Mouse (Mus musculus): ENCODE measurements at regions not wholly inside any gene's neighbourhood (a gene's known extent, or its start where the extent isn't known, plus 50 kb on each side); places are given as distances from the start of the nearest gene placed in this dataset.

DNA sequence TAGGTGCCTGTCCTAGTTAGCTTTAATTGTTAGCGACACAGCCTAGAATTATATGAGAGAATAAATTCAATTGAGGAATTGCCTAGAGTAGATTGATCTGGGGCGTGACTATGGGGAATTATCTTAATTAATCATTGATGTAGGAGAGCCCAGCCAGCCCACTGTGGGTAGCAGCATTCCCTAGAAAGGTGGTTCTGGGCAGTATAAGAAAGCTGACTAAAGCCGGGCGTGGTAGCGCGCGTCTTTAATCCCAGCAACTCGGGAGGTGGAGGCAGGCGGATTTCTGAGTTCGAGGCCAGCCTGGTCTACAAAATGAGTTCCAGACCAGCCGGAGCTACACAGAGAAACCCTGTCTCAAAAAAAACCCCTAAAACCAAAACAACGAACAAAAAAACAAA lies 156.8 kb upstream of the Zfp618 start:
- no peak for DNase-seq (ENCODE audit: low spot score in 2 of 2)

DNA sequence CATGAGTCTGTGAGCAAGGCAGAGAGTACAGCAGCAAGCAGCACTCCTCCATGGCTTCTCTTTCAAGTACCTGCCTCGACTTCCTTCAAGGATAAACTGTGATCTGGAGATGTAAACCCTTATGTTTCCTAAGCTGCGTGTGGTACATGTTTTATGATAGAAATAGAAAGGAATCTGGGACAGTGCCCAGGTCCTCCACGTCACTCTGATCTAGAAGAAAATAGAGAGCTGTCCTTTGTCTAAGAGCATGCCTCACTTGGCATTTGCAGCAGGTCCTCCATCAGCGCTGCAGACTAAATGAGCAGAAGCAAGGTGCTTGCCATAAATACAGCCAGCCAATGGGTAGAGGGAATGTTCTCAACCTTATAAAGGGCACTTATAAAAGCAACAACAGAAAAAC lies 156.3 kb upstream of the Zfp618 start:
- DNase-seq (ENCODE audit: low spot score in 2 of 2), result no peak

DNA sequence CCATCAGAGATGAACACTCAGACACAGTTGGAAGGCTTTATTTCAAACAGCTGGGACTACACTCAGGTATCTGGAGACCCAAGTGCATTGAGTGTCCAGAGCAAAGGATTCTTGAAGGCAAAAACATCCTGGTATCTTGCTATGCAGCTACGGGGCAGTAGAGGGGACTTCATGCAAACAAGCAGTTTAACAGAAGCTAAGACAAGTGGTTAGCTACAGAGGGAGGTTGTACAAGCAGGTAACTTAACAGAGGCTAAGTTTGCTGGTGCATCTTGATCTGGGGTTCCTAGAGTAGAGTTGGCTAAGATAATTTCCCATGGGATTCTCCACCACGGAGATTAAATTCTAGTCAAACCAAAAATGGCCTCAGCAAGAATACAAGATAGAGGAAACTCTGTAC lies 145.5 kb upstream of the Zfp618 start:
- DNase-seq (ENCODE audit: low spot score in 2 of 2), result no peak

DNA sequence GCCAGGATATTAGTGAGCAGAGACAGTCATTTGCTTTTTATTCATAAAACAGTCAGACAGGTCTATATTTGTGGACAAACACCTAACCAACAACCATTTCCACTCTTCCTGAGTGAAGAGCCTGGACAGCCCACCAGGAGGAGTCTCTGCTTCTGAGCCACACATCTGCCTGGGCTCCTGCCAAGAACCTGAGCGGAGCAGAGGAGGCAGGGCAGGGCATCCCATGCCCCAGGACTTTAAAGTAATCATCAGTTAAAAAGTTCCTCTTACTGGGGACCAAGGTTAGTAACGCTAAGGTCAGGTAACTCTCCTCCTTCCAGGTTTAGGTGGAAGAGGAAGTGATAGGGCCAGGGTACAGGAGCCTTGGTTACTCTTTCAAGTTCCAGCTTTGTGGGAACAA lies 144.1 kb upstream of the Zfp618 start:
- DNase-seq (ENCODE audit: low spot score in 2 of 2), result no peak

DNA sequence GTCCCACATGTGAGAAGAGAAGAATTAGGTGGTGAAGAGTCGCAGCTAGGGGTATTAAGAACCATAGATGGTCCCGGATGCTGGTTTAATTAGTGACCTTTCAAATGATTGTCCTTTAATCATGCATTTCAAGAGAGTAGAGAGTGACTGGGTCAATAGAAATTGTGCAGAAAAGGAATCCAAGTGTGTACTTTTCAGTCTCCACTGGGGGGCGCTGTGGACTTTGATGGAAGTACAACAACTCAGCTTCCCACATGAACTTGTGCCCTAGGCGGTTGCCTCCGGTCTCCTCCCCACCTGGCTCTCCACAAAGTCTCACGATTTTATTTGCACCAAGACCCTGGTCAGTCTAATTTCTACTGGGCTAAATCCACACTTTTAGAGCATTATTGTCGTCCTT lies 142.8 kb upstream of the Zfp618 start:
- peak; percentile 12 to 61 for DNase-seq (ENCODE audit: low spot score in 2 of 2)

DNA sequence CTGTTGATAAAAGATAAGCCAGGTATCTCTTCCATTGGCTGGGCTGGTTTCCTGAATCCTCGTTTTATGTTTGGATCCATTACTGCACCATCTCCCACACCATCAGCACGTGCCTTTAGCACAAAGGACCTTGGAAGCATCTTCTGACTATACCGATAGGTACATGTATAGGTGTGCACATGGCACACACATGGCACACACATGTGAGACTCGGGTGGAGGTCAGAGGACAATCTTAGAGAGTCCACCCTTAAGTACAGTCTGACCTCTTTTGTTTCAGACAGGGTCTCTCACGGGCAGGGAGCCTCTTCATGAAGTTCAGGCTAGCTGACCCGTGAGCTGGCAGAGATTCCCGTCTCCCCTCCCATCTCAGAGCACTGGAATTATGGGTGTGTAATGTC lies 142.3 kb upstream of the Zfp618 start:
- DNase-seq (ENCODE audit: low spot score in 2 of 2), result no peak

DNA sequence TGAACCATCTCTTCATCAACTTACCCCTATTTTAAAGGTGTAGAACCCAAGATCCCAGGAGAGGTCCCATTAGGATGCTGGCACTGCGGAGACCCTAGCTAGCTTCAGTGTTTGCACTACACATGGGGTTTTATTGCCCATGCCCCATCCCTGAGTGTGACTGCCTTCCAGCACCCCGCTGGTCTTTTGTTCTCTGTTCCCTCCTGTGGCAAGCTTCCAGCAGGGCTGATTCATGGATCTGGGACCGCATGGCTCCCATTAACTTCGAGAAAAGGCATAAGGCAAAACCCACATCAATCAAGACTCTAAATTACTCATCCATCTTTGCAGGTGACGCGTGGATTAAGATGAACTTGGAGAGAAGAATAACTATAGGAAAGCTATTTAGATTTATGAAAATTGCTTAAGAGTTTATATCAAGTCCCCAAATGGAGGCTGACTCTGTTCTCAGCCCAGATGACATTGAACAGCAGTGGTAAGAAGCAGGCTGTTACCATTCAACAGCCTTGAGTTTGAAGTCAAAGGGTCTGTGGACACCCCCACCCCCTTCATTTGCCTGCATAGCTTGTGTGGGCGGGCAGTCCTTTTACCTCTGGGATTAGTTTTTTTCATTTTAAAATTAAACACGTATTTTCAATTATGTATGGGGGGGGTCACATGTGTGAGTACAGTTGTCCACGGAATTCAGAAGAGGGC lies 141.7 kb upstream of the Zfp618 start:
- DNase-seq (ENCODE audit: low spot score in 2 of 2), result no peak

DNA sequence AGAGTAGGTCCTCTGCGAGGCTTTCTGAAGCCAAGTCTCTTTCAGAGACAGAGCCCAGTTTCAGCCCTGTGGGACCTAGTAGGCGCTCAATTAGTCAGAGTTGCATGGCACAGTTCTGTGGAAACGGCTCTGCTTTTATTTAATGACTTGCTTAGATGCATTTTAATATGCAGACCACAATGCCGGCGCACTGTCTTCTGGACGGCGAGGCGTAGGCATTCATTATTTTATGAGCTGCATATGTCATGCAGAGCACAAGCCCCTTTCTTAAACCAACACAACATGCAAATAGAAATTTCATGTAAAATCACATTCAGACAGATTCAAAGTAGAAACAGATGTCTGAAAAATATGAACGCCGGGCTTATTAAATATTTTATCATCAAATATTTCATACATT lies 140.8 kb upstream of the Zfp618 start:
- DNase-seq (ENCODE audit: low spot score in 2 of 2), result no peak

DNA sequence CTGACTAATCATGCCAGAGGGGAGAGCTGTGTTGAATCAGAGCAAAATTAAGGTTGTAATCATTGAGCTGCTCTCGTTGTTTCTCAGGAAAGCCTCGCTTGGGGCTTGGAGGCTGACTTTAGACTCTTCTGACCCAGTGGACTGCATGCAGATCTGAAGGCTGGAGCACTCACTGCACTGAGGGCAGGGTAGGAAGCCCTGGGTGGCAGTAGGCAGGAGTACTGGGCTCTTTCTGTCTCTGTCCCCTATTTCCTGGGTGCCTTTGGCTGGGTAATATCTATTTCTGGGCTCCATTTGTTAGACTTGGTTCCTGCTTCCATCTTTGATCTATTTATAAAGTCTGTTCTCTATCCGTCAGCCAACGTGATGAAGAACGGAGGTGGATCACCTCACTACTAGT lies 140.1 kb upstream of the Zfp618 start:
- DNase-seq (ENCODE audit: low spot score in 2 of 2), result no peak

DNA sequence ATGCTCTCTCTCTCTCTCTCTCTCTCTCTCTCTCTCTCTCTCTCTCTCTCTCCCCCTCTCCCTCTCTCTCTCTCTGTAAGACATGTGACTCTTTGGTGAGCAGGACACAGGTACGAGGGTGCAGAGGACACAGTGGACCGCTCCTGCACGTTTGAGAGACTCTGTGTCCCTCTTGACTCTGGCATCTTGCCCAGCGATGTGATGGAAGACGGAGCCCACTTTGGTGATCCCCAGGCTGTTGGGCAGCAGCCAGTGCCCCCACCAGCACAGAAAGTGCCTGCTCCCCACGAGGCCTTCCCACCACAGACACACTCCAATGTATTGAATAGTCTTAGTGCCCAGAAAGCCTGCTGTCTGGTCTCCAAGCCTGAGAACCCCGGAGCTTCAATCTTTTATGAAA lies 136.4 kb upstream of the Zfp618 start:
- no peak for DNase-seq (ENCODE audit: low spot score in 2 of 2)

DNA sequence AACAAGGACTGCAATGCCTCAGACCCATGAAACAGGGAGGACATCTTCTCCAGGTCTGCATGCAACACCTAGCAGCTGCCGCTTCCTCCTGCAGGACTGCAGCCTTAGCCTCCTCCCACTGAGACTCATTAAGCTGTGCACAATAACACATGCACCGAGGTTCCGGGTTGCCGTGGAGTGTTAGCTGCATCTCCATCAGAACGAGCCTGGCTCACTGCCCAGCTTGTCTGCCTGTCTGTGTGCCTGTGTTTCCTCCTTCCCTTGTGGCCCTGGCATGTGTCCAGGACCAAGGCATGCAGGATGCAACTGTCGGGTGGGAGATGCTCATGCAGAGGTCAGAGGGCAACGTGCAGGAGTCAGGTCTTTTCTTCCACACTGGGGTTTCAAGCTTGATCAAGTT lies 131.4 kb upstream of the Zfp618 start:
- peak; percentile 9 to 14 for DNase-seq (ENCODE audit: low spot score in 2 of 2)

DNA sequence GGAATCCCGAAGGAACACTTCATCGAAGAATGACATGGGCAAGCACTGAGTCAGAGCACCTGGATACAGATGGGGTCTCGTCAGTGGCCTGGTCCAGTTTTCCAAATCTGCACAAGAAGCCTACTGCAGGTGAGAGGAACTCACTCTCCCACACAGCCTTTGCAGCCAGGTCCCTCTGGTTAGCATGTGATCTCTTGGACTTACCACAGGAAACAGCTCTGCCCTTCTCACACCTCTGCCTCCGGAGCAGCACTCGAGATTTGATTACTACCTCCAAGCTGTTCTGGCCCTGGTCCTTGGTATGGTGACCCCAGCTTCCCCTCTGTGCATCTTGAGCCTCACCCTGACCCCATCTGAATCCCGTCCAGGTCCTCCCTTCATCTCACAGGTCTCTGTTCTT lies 128.5 kb upstream of the Zfp618 start:
- no peak for DNase-seq (ENCODE audit: low spot score in 2 of 2)

DNA sequence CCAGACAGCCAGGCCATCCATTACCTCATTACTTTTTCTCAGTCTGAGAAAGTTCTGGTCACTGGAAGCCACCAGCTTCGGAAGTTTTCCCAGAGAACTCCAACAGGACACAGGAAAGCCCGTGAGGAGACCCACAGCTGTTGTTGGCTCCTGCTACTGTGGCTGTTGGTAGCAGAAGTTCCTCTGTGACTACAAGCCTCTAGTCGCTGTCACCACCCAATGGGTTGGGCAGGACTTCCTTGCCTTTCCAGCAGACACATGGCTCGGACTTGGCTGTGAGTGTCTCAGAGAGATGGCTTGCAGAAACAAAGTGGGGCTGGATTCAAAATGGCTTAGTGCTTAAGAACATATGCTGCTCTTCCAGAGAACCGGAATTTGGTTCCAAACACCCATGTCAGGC lies 114.8 kb upstream of the Zfp618 start:
- no peak for DNase-seq (ENCODE audit: low spot score in 2 of 2)

DNA sequence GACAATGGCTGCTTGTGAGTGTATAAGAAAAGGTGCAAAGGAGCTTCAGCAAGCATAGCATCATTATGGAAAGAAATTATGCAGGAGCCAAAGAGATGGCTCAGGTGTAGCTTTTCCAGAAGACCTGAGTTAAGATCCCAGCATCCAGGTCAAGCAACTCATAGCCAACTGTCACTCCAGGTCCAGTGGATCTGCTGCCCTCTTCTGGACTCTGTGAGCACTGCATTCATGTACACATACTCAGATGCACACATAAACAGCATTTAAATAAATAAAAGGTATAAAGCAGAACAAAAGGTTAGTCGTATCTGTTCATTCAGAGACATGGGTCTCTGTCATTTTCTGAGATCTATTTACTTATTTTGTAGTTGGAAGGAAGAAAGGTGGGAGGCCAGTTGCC lies 112.0 kb upstream of the Zfp618 start:
- no peak for DNase-seq (ENCODE audit: low spot score in 2 of 2)

DNA sequence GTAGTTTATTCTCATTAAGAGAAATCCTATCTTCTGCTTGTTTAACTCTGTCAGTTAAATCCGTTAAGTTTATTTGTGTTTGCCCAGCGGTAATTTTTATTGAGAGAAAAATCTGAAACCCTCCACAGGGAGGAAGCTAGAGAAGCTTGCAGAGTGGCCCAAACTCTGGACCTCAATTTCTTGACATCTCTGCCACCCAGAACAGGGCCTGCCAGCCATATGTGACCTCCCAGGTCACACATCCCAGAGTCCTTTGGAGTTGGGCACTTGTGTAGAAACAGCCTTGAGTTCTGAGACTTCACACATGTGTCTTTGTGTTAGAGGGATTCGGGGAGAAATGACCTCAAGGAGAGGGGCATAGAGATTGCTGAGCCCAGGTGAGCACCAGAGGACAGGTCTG lies 109.0 kb upstream of the Zfp618 start:
- DNase-seq (ENCODE audit: low spot score in 2 of 2), result no peak

DNA sequence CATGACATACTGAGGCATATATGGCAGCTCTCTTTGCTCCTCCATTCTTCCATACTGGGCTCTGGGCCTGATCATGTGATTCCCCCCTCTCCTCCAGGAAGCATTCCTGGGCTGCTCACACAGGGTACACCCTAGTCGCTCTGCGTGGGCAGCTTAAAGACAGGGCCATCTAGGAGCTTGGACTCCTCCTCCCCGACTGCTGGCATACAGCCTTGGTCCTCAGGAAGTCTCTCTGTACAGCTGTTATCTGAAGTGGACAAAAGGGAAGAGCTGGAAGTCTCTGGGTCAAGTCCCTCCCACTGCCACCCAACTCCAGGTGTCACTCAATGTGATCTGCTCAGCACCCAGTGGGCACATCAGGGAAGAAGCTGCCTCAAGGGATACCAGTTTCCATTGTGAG lies 102.6 kb upstream of the Zfp618 start:
- no peak for DNase-seq (ENCODE audit: low spot score in 2 of 2)

DNA sequence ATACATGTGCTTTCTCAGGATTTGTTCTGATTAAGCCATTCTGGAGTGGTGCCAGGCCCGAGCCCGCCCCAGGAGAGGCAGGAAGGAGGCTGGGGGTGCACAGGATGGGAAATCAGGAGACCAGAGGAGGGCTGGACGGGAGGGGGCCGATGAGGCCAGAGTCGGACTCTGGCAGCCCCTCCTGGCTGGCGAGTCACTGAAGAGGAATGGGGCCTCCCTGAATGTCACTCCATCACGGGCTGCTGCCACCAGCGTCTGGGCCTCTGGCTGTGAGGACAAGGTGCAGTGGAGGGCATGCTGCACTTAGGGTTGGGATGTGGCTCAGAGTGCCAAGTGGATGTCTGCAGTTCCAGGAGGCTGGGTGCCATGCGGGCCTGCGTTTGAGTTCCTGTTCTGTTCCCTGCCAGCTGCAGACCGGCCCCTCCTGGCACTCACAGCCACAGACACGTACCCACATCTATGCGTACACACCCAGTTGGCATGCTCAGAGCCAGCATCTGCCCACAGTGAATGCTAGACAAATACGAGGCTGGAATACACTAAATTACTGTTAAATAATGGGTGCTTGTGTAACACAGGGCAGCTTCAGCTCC lies 94.9 kb upstream of the Zfp618 start:
- DNase-seq (ENCODE audit: low spot score in 2 of 2), result peak; percentile 17 to 32

DNA sequence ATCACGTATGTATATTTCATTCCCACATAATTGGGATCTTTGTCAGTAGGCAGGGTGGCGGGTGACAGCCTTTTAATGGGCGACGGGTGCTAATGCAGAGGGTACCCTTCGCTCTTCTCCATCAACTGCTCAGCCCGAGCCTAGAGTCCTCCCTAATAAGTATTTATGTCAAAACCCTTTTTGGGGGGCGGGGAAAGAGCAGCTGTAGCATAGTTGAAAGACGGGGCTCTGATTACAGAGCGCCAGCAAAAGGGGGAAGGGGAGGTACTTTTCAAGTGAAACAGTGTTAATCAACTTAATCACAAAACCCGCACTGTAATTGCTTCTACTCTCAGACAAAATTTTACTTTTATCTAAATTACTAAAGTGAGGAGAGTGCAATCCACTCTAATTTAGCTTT lies 92.8 kb upstream of the Zfp618 start:
- no peak for DNase-seq (ENCODE audit: low spot score in 2 of 2)

DNA sequence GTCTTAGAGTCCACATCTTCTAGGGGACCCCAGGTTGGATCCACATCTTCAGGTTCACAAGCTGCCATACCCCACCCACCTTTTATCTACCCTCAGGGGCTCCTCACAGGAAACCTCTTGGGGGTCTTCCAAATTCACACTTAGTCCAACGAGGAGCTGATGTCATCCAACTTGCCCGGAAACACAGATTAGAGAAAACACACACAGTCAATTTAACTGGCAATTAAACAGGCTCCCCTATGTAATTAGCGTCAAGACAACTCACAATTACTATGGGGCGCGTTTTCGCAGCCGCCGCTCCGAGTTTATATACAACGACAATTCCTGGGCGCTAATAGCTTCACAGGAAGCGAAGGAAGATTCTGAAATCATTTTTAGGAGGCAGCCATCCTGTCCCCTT lies 91.4 kb upstream of the Zfp618 start:
- no peak for DNase-seq (ENCODE audit: low spot score in 2 of 2)

DNA sequence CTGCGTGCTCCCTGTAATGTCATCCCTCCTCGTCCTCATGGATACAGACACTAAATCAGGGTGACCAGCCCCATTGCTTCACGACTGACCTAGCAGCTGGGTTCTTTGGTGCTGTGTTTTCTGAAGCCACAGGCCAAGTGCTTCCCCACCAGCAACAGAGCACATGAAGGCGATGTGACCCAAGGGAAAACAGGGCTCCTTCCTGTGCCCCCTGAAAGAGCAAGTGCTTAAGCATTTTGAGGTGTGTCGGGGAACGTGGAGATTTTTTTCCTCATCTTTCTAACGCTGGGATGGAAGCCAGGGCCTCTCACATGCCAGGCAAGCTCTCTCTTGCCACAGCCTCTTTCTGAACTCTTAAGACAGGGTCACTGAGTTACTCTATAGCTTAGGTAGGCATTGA lies 87.3 kb upstream of the Zfp618 start:
- no peak for DNase-seq (ENCODE audit: low spot score in 2 of 2)

DNA sequence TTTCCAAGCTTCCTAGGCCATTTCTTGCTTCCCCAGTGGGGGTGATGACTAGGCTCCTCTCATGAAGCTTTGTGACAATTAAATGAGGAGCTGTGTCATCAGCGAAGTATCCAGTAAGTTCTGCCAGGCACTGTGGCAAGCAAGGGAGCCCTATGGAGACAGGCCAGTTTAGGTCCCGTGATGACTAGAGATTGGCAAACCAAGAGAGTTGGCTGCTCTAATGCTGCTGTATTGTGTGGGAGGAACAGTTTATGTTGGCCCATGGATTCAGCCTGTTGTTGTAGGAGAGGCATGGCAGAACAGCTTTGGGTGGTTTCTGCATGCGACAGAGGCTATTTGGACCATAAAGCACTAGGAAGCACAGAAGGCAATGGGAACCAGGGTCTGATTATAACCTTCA lies 86.4 kb upstream of the Zfp618 start:
- no peak for DNase-seq (ENCODE audit: low spot score in 2 of 2)

DNA sequence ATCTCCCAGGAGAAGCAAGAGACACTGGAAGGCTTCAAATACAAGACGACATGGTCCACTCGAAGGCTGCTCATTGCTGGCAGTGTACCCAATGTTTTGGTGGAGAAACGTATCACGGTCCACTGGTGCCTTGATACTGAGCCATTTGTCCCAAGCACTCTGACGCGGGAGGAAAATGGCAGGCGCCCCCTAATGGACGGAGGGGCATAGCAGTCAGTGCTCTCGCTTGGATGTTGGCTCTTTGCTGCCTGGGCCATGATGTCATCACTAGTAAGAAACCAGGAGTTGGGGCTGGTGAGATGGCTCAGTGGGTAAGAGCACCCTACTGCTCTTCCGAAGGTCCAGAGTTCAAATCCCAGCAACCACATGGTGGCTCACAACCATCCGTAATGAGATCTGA lies 83.5 kb upstream of the Zfp618 start:
- DNase-seq (ENCODE audit: low spot score in 2 of 2), result no peak

DNA sequence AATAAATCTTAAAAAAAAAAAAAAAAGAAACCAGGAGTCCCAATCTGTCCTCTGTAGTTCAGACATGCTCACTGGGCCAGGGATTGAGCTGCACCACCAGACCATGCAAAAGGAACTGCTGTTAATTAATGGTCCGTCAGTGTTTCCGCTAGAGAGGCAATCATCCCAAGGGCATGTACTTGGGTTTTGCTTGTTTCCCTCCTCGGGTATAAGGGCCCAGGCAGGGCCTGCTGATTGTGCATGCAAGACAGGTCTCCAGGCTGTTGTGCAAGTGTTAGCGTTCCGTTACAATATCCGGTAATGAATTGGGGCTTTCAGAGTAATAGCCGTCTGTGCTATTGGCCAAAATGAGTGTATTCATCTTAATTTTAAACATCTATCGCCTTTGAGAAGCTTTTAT lies 83.1 kb upstream of the Zfp618 start:
- DNase-seq (ENCODE audit: low spot score in 2 of 2), result no peak

DNA sequence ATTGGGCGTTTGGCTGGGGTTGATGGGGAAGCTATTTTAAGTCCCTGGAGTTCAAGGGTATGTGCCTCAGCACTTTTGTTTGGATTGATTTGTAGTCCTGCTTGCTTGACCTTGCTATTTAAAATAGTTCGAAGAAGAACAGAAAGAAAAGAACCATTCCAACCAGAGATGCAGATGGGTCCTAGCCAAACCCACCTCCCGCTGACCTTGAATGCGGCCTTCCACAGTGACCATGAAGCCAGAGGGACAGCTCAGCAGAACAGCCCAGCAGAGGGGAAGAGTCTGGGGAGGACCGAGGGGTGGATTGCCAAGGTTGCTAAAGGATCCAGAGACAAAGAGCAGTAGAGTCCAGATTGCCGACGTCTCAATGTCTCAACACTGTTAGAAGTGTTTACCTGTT lies 76.6 kb upstream of the Zfp618 start:
- DNase-seq (ENCODE audit: low spot score in 2 of 2), result no peak
